Mouse (Mus musculus): ENCODE measurements around the gene Tbcel. TPM values are rescaled to one million over a fixed set of nuclear protein-coding genes. Genes with fewer than 3 reads are reported as not detected.

Tbcel gene
- polyA plus RNA-seq (2015; fragmentation: Nextera tagmentation; extraction: Ambion mirVana), result 3.9 and 4.5 TPM in 2 replicates

DNA sequence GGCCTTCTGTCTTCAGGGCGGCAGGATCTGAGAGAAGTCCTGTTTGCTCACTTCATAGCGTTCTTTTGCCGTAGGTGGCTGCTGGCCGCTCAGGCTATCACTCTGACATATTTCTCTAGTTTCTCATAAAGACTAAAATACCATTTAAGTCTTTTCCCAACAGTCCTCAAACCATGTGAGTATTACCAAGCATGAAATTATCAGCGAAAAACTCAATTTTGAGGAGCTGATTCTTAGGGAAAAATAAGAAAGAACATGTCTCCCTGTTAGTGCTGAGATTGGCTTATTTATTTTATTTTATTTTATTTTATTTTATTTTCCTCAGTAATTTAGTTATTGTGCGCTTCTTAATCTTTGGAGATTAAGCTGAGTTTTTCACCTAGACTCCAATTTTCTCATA lies at the start of gene Tbcel:
Tbcel (minus strand) TSS at position 101 of the 400 bp plus-strand sequence.
- no peak within 1 kb of the TSS for H3K27ac ChIP-seq
- 0 out of 2 replicates have a peak, but pooled peaks cover 9% of the 10 kb centered on the region for H3K4me1 ChIP-seq
- 56% methylated on average over 6 of the region's 6 CpGs for WGBS

DNA sequence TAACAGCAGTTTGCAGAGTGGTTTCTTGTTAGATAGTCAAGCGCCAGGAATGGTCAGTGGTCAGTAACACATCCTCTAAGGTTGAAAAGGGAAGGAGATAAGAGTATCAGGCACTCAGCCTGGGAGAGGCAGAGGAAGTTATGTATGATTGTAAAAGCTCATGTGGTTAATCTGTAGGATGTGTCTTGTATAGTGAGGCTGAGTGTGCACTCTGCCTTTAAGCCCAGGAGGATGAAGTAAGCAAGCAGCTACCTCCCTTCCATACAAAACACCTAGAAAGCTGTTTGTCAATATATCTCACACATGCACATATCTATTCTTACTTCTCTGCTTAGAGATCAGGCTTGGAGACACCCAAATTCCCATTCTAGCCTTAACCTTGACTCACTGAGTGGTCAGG lies 47.6 kb upstream of the Tbcel start:
- Histone ChIP-seq H3K36me3 (no peaks in the 10 kb centered on the region), H3K4me2 (no peak overlapping the region), H3K27ac (no peak overlapping the region), H3K9ac (no peak overlapping the region), H3K4me1 (no peaks in the 10 kb centered on the region), H3K9me3 (no peaks in the 10 kb centered on the region), H3K27me3 (no peaks in the 10 kb centered on the region), H3K4me3 (no peak overlapping the region)
- no peak for ATAC-seq (ENCODE audit: borderline replicate concordance, extremely low read depth, low FRiP score, low TSS enrichment)
- WGBS, result 73% methylated on average over 1 of the region's 1 CpGs

More for the DNA sequence above, at the start of gene Tbcel:
- Histone ChIP-seq H3K9me3 (no peaks in the 10 kb centered on the region), H3K27me3 (no peaks in the 10 kb centered on the region), H3K4me3 (no peak within 1 kb of the TSS), H3K9ac (no peak within 1 kb of the TSS), H3K4me2 (no peak within 1 kb of the TSS), H3K36me3 (no peaks in the 10 kb centered on the region)
- no peak for ATAC-seq (ENCODE audit: borderline replicate concordance, extremely low read depth, low FRiP score, low TSS enrichment)

- no peaks in the 10 kb centered on the region for H3K4me1 ChIP-seq
- 16% methylated on average over 13 of the region's 13 CpGs for WGBS
- no peak for ATAC-seq (ENCODE audit: borderline replicate concordance, extremely low read depth, low FRiP score, low TSS enrichment)
- H3K27ac ChIP-seq, result no peak overlapping the region
- H3K9ac ChIP-seq, result no peak overlapping the region
- H3K36me3 ChIP-seq, result no peaks in the 10 kb centered on the region
- no peaks in the 10 kb centered on the region for H3K9me3 ChIP-seq
- no peak overlapping the region for H3K4me3 ChIP-seq
- H3K4me2 ChIP-seq, result no peak overlapping the region
- no peaks in the 10 kb centered on the region for H3K27me3 ChIP-seq
Measured at GRCm38 (mm10) chr9:42550116-42550515, 42.5 kb upstream of the Tbcel start.

DNA sequence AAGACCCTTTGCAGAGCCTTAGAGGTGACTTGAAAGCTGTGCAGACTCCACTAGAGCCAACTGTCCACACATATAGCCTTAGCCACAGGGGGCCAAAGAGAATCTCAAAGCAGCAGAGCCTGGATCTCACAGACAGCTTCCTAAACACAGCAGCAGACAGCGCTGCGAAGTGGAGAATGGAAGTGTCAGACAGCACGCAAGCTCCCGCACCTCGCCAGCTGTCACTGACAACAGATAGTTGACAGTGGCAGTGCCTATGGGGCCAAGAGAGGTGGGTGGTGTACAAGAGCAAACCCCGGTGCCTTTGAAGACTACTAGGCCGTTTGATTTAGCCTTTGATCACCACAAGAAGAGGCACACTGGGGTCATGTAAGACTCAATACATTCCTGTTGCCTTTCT lies 41.4 kb upstream of the Tbcel start:
- no peaks in the 10 kb centered on the region for H3K9me3 ChIP-seq
- H3K4me2 ChIP-seq, result no peak overlapping the region
- no peaks in the 10 kb centered on the region for H3K36me3 ChIP-seq
- no peak overlapping the region for H3K27ac ChIP-seq
- no peak overlapping the region for H3K9ac ChIP-seq
- no peak for ATAC-seq (ENCODE audit: borderline replicate concordance, extremely low read depth, low FRiP score, low TSS enrichment)
- H3K4me1 ChIP-seq, result no peaks in the 10 kb centered on the region
- 20% methylated on average over 7 of the region's 7 CpGs for WGBS
- H3K4me3 ChIP-seq, result no peak overlapping the region
- no peaks in the 10 kb centered on the region for H3K27me3 ChIP-seq

DNA sequence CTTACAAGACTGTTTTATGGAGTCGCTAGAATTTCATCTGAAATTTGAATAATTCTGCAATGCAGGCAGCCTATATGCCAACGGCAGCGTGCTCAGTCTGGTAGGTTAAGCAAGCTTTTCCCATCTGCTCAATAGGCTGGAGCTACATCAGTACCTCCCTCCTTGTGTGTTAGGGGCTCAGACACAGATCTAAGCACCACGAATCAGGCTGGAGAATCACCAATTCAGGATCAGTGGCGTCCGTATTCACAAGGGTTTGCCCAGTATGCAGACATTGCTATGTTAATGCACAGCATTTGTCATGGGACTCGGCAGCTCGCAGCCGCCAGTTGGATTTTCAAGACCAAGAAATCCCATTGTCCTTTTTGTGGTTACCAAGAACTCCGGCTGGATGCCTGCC lies 36.9 kb upstream of the Tbcel start:
- Histone ChIP-seq H3K4me3 (no peak overlapping the region), H3K9me3 (no peaks in the 10 kb centered on the region), H3K4me2 (no peak overlapping the region), H3K36me3 (no peaks in the 10 kb centered on the region), H3K9ac (no peak overlapping the region), H3K27ac (no peak overlapping the region), H3K4me1 (no peaks in the 10 kb centered on the region), H3K27me3 (no peaks in the 10 kb centered on the region)
- 84% methylated on average over 10 of the region's 10 CpGs for WGBS
- ATAC-seq (ENCODE audit: borderline replicate concordance, extremely low read depth, low FRiP score, low TSS enrichment), result no peak

- no peak overlapping the region for H3K4me2 ChIP-seq
- H3K4me1 ChIP-seq, result peaks cover 20% of the 10 kb centered on the region; the same call in 1 of the 2 replicates
- no peaks in the 10 kb centered on the region for H3K9me3 ChIP-seq
- no peak for ATAC-seq (ENCODE audit: borderline replicate concordance, extremely low read depth, low FRiP score, low TSS enrichment)
- H3K36me3 ChIP-seq, result no peaks in the 10 kb centered on the region
- H3K27me3 ChIP-seq, result no peaks in the 10 kb centered on the region
- 68% methylated on average over 8 of the region's 8 CpGs for WGBS
- H3K27ac ChIP-seq, result no peak overlapping the region
- H3K9ac ChIP-seq, result no peak overlapping the region
- H3K4me3 ChIP-seq, result no peak overlapping the region
Measured at GRCm38 (mm10) chr9:42533491-42533890, 25.9 kb upstream of the Tbcel start.

DNA sequence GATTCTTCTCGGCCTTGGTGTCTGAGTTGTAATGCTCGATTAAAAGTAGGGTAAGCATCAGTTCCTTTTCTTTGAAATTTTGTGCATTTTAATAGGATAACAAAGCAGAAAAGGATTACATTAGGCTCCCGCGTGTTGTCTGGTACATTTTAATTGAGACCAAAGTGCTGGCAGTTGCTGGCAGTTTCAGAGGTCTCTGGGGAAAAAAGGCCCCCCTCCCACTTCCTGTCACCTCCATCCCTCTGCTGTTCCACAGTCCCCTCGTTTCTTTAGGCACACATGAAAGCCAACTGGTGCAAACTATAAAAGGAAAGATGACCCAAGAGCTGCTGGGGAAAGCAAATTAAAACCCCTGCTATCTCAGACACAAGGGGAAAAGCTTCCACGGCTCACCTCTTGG lies 25.4 kb upstream of the Tbcel start:
- Histone ChIP-seq H3K4me2 (no peak overlapping the region), H3K4me1 (peaks cover 20% of the 10 kb centered on the region; the same call in 1 of the 2 replicates), H3K27me3 (no peaks in the 10 kb centered on the region), H3K4me3 (no peak overlapping the region), H3K9me3 (no peaks in the 10 kb centered on the region), H3K27ac (no peak overlapping the region), H3K9ac (no peak overlapping the region), H3K36me3 (no peaks in the 10 kb centered on the region)
- WGBS, result 19% methylated on average over 6 of the region's 6 CpGs
- ATAC-seq (ENCODE audit: borderline replicate concordance, extremely low read depth, low FRiP score, low TSS enrichment), result no peak

DNA sequence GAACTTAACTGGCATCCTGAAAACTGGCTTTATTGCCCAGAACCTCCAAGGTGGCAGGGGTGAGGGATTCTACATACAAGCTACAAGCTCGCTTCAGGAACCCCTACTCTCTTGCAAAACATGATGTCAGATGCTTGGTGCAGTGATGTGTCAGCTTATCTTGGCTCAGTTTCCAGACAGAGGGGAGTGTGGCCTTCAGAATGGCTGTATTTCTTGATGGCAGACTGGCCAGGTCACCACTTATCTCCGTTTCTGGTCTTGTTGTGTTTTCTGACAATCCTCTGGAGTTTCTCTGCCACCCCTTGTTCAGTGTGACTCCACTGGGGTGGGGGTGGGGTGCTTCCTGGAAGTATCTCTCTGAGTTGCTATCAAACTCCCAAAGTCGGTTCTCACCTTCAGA lies 24.3 kb upstream of the Tbcel start:
- no peak overlapping the region for H3K27ac ChIP-seq
- 26% methylated on average over 3 of the region's 3 CpGs for WGBS

DNA sequence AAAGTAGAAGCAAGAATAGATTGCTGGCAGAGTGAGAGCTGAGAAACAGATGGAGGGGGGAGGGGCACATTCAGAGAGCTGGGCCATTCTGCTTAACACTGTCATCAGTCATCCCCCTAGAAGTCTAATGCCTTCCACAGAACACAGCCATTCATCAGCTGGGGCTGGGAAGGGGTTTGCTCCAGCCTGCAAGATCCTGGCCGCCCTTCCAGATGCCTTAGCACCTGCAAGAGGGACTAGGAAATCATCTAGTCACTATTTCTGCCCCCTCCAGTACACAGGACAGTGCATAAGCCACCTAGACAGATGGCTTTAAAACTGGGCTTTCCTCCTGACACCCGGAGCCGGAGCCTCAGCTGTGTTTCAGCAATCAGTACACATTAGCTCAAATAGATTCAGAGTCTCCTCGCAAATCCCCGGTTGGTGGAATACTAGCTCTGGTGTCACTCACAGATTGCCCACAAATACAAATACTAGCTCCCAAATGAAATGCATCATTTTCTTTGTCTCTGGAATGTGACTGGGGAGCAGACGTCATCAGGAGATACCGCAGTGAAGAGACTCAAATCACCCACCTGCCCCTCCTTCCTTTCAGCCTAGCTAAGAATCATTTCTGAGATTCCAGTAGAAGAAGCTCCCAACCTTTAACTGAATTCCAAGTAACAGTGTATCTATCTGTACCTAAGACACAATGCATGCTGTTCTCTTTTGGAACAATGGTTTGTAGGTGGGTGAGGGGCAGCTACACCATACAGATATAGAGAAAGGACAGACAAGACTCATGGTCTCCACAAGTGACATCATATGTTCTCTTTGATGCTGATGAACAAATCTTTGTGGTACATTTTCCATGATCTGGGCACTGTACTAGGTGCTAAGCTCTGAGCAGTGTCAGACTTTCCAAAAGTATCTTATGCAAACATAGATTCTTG lies 22.9 kb upstream of the Tbcel start:
- no peaks in the 10 kb centered on the region for H3K27me3 ChIP-seq
- H3K9me3 ChIP-seq, result no peaks in the 10 kb centered on the region
- ATAC-seq (ENCODE audit: borderline replicate concordance, extremely low read depth, low FRiP score, low TSS enrichment), result no peak
- no peak overlapping the region for H3K4me3 ChIP-seq
- no peak overlapping the region for H3K27ac ChIP-seq
- no peak overlapping the region for H3K9ac ChIP-seq
- no peak overlapping the region for H3K4me2 ChIP-seq
- WGBS, result 43% methylated on average over 7 of the region's 7 CpGs
- H3K4me1 ChIP-seq, result peaks cover 20% of the 10 kb centered on the region; the same call in 1 of the 2 replicates
- no peaks in the 10 kb centered on the region for H3K36me3 ChIP-seq

More for the DNA sequence above, 24.3 kb upstream of the Tbcel start:
- H3K36me3 ChIP-seq, result no peaks in the 10 kb centered on the region
- H3K9me3 ChIP-seq, result no peaks in the 10 kb centered on the region
- H3K4me1 ChIP-seq, result peaks cover 20% of the 10 kb centered on the region; the same call in 1 of the 2 replicates
- H3K9ac ChIP-seq, result no peak overlapping the region
- H3K4me3 ChIP-seq, result no peak overlapping the region
- ATAC-seq (ENCODE audit: borderline replicate concordance, extremely low read depth, low FRiP score, low TSS enrichment), result no peak
- no peaks in the 10 kb centered on the region for H3K27me3 ChIP-seq
- no peak overlapping the region for H3K4me2 ChIP-seq

GRCm38 (mm10) chr9:42520587-42521084 lies 13.0 kb upstream of the Tbcel start:
- Histone ChIP-seq H3K4me2 (peak overlapping the region; percentile 63), H3K27me3 (peaks cover 6% of the 10 kb centered on the region; the same call in 1 of the 2 replicates), H3K4me3 (peak overlapping the region; percentile 21), H3K27ac (no peak overlapping the region; the same call in 1 of the 2 replicates), H3K36me3 (no peaks in the 10 kb centered on the region), H3K9ac (peak overlapping the region; percentile 10; the same call in 1 of the 2 replicates), H3K9me3 (no peaks in the 10 kb centered on the region), H3K4me1 (peaks cover 12% of the 10 kb centered on the region)
- 6% methylated on average over 36 of the region's 36 CpGs for WGBS
- ATAC-seq (ENCODE audit: borderline replicate concordance, extremely low read depth, low FRiP score, low TSS enrichment), result peak; percentile 69; the same call in 1 of the 2 replicates

- Histone ChIP-seq H3K9me3 (no peaks in the 10 kb centered on the region), H3K4me3 (no peak overlapping the region), H3K27ac (no peak overlapping the region), H3K27me3 (peaks cover 6% of the 10 kb centered on the region; the same call in 1 of the 2 replicates), H3K36me3 (no peaks in the 10 kb centered on the region), H3K4me2 (no peak overlapping the region), H3K4me1 (peaks cover 14% of the 10 kb centered on the region), H3K9ac (no peak overlapping the region)
- WGBS, result 50% methylated on average over 14 of the region's 14 CpGs
- no peak for ATAC-seq (ENCODE audit: borderline replicate concordance, extremely low read depth, low FRiP score, low TSS enrichment)
Measured at GRCm38 (mm10) chr9:42518163-42518562, 10.6 kb upstream of the Tbcel start.

DNA sequence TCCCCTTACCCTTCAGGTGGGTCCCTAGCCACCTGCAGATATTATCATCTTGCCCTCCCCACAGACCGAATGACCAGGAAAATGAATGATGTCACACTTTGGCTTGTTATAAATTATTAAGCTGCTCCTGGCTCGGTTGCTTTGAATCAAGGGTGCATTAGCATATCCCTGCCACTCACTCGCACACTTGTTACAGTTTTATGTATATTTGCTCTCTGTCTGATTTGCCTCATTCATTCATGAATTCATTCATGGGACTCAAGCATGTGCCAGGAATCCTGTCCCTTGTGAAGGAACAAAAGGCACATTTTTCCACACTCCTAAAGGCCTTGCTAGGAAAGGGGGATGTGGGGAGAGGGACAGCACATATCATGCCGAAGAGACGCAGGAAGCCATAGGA lies 5.5 kb upstream of the Tbcel start:
- H3K4me3 ChIP-seq, result no peak overlapping the region
- no peaks in the 10 kb centered on the region for H3K9me3 ChIP-seq
- no peaks in the 10 kb centered on the region for H3K27me3 ChIP-seq
- H3K4me1 ChIP-seq, result 0 out of 2 replicates have a peak, but pooled peaks cover 15% of the 10 kb centered on the region
- H3K27ac ChIP-seq, result peak overlapping the region; percentile 72; the same call in 1 of the 2 replicates
- H3K4me2 ChIP-seq, result no peak overlapping the region
- no peak overlapping the region for H3K9ac ChIP-seq
- 52% methylated on average over 5 of the region's 5 CpGs for WGBS
- ATAC-seq (ENCODE audit: borderline replicate concordance, extremely low read depth, low FRiP score, low TSS enrichment), result peak; percentile 57; the same call in 1 of the 2 replicates
- no peaks in the 10 kb centered on the region for H3K36me3 ChIP-seq
